Mouse (Mus musculus) neural tube, embryonic 10.5 days (tissue): ENCODE data around the gene Dqx1.
A peak's percentile ranks its signal among the peaks of the same experiment; 100 is the strongest.

Source experiments
- DNase-seq: peaks from one replicate; pipeline ENCODE4 v3.0.0-alpha.2; 2017; ENCODE audit warnings: low spot score; ENCODE audit errors: extremely low spot score

Dqx1 gene

GRCm38 (mm10) chr6:83107566-83108400 is 50.1 kb downstream of the Dqx1 start:
- peak; percentile 85 for DNase-seq

- peak; percentile 86 for DNase-seq
Observed at GRCm38 (mm10) chr6:83108762-83109668, 51.4 kb downstream of the Dqx1 start, which contains the start of gene Mrpl53. Mrpl53 (plus strand) TSS chr6:83109040.

- DNase-seq, result no peak
Observed at GRCm38 (mm10) chr6:83111510-83112136, 54.0 kb downstream of the Dqx1 start.

- peak; percentile 96 for DNase-seq
Observed at GRCm38 (mm10) chr6:83115011-83115671, 57.5 kb downstream of the Dqx1 start, which contains the start of gene Mogs. Mogs (plus strand) TSS chr6:83115496.

GRCm38 (mm10) chr6:83115682-83116372 is 58.2 kb downstream of the Dqx1 start:
- DNase-seq, result peak; percentile 47

GRCm38 (mm10) chr6:83116373-83117164 is 58.9 kb downstream of the Dqx1 start:
- no peak for DNase-seq
